Mouse (Mus musculus): ENCODE measurements at regions not wholly inside any gene's neighbourhood (a gene's known extent, or its start where the extent isn't known, plus 50 kb on each side); places are given as distances from the start of the nearest gene placed in this dataset.

GRCm38 (mm10) chr16:29837025-29837629 is 227.1 kb upstream of the Hes1 start:
- DNase-seq = no peak

DNA sequence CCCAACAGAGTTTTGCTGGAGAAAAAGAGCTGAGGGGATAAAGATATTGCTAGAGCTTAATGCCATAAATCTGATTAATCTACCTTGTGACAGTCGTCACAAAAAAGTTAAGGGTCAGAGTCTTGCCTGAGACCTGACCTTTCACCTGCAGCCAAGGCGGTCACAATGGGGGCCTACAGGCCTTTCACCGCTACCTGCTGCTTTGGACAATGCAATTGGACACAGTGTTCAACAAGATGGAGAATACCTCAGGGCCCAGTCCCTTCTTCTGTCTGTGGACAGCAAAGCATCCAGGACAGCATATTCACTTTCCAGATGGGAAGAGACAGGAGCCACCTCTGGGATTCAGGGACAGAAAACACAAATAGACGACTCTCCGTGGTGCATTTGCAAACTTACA is 226.3 kb upstream of the Hes1 start:
- DNase-seq = no peak

DNA sequence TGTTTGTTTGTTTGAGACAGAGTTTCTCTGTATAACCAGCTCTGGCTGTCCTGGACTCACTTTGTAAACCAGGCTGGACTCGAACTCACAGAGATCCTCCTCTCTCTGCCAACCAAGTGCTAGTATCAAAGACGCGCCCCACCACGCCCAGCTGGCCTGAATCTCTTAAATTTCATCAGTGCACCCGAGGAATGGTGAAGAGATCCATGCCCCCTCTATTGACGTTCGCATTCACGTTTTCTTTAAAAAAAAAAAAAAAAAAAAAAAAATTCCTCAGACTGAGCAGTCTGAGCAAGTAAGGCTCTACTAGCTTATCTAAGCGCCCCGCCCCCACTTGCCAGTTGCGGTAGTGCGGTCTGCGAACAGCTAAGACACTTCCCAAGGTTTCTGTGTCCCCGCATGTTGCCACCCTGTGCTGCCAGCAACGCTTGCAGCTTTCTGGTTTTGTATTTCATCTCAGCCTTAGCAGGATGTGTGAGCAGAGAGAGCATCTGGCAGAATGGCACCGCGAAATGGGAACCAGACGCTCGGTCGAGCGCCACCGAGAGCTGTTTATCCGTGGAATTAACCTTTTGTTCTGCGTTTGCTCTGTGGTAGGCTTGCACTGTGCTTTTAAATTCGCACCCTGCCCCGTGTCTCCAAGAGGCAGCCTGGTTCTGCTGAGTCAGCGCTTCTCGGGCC is 225.1 kb upstream of the Hes1 start:
- DNase-seq = no peak

DNA sequence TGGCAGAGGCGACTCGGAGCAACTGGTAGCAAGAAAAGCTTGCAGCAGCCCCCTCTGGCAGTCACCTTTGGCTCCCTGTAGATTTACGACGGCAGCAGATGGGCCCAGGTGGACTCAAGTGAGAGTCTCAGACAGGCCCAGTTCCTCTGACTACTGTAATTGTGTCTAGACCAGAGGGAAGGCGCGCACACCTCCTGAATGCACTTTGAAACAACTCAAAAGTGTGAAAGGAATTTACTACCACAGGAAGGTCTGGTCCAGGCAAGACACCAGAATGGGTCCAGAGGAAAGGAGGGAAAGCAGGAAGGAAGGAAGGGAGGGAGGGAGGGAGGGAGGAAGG is 224.6 kb upstream of the Hes1 start:
- DNase-seq = no peak

- DNase-seq = no peak
Measured at GRCm38 (mm10) chr16:29840412-29840811, 223.8 kb upstream of the Hes1 start.

DNA sequence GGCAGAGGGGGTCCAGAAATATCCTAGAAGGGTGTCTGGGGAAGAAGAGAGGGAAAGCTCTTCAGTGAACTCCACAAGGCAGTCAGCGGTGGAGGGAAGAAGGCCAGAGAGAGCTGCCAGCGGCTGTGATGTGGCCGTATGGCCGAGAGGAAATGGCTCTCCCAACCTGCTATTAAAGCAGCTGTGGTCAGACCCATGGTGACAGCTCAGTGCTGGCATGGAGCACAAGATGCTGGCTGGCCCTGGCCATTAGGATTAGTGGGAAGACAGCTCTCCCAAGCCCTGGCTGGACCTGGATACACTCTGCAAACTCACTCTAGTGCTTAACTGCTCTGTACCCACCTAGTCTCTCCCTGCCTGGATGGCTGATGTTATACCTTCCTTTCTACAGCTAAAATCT is 223.1 kb upstream of the Hes1 start:
- no peak for DNase-seq

- DNase-seq = no peak
Measured at GRCm38 (mm10) chr16:29842071-29842470, 222.1 kb upstream of the Hes1 start.

GRCm38 (mm10) chr16:29843490-29843889 is 220.7 kb upstream of the Hes1 start:
- DNase-seq = no peak

DNA sequence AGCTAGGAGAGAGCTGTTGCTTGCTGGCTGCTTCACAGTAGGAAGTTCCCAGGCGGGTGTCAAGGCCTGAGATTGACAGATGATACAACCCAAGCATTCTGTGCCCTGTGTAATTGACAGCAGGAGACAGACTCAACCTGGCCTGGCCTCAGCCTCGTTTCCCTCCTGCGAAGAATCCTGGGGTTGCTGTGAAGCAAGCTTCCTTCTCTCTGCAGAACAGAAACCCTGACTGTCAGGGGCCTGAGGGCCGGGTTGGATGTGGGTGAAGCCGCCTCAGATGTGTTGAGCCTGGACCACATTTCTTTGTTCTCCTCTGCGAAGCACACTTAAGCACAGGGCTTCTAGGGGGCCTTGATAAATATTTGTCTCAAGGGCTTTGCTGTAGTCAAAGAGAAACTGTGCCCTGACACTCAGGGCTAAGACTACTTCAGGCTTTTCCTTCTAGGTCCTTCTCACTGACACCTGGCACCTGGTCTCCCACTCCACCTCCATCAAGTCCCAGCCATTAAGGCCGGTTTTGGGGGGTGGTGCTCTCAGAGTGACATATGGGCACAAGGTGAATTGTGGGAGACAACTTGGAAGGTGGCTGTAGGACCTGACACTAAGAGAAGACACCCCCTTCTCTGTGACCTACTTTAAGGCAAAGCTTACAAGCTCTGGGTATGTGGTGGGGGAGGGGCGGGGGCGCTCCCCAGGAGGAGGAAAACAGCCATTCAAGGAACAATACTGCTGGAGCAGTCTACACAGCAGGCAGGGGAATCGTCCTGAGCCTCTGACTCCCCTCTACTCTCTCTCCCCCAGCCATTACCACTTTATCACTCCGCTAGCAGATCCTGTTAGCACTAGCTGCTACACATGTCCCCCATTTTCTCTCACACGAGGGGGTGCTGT is 219.2 kb upstream of the Hes1 start:
- DNase-seq = no peak

DNA sequence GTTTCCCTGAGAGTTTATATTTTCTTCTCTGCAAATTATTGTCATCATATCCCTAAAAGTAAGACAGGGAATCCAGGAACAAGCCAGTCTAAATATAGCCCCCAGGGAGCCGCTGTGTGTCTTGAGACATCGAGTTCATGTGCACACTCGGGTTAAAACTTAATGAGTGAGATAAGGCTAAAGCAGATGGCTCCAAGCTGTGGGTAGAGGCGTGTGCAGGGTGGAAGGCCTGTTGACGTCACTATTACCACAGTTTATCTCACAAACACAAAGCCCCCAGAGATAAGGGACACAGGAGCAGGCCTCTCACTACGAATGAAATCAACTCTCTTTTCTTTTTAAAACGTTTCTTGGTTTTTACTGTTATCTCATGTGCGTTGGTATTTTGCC is 218.6 kb upstream of the Hes1 start:
- no peak for DNase-seq

DNA sequence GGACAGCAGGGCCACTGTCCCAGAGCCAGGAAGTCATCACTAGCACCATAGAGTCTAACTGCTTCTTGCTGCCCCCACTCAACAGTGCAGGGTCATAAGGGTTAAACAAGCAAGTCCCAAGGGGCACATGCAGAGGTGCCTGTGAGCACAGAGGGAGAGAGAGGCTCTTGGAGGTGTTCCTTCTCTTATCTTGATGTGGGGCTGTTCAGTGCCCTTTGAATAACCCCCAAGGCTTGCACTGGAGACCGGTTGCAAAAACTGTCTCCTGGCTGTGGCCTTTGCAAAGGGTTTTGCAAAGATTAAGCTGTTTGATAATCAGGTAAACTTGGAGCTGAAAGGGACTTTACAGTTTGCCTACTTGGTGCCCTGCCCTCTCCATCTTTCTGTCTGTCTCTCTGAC is 217.1 kb upstream of the Hes1 start:
- no peak for DNase-seq

GRCm38 (mm10) chr16:29847734-29848133 is 216.4 kb upstream of the Hes1 start:
- DNase-seq = no peak

DNA sequence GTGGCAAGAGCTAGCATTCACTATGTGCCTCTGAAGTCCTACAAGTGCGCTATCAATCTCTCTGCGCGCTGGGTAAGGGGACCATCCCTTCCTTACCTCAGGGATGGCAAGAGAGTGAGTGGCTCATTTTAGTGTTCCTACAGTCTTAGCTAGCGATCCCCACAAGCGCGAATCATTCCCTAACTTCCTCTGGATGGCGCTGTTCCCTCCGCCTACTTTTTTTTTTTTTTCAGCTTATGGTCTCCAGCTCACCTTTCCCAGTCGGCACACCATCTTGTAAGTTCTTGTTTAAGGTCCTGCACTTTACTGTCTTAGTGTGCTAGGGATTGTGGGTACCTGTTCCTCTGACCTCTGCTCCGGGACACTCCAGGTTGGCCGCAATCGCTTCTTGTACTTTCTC is 215.7 kb upstream of the Hes1 start:
- no peak for DNase-seq

GRCm38 (mm10) chr16:29849511-29849910 is 214.7 kb upstream of the Hes1 start:
- DNase-seq = no peak

DNA sequence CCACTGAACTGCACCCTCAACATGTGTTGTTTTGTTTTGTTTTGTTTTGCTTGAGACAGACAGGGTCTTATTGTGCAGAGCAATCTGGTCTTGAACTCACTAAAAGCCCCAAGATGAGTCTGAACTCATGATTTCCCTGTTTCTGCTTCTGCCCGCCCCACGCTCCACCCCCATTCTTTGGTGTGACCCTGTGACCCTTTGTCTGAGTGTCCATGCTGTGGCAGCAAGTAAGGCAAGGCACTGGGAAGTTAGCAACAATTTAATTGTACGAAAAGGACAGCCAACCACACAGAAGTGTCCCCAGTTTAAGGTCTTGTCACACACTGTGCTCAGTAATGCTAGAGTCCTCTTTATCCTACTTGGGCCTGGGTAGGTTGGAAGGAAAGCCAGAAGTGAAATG is 213.6 kb upstream of the Hes1 start:
- no peak for DNase-seq

DNA sequence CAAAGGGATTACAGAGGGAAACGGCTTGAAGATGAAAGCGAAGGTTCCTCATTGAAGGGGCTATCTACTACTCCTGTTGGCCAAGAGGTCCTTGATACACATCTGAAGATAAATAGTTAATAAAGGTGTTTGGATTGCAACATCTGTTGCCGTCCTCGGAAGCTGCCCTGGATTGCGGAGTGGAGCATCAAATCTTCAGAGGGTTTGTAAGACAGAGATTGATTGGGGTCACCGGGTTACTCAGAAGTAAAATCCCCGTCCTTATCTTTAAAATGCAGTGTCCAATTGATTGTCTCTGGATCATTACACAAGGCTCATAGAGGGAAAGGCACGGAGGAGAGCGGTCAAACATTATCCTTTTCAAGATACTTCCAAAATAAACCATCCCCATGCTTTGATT is 212.4 kb upstream of the Hes1 start:
- DNase-seq = no peak

DNA sequence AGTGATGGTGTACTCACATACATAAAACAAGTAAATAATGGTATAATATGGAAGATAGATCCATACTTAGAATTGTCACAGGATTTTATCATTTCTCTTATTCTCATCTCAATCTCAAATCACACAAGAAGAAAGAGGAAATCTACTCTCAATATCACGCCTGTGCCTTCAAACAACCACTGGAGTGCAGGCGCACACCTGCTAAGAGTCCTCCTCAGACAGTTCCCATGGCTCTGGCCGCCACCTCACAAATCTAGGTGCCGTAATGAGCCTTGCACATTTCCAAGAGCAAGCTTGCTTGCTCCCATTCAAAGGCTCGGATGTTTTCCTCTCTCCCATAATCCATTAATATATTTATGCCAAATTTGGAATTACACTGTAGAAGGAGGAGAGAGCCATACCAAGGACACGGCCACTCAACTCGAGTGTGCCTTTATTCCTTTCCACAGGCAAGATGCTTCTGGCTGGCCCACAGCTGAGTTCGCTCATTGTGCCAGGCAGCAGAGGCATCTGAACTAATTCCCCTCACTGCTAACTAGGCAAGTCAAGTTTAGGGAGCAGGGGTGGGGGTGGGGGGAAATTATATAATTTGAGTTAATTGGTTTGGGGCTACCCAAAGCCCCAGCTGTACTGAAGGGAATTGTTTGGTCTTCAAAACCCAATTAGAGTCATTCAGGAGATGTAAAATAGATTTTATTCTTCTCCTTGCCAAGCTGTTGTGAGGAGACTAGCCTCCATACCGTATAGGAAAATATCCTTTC is 209.2 kb upstream of the Hes1 start:
- no peak for DNase-seq

GRCm38 (mm10) chr16:29856545-29856944 is 207.6 kb upstream of the Hes1 start:
- no peak for DNase-seq

DNA sequence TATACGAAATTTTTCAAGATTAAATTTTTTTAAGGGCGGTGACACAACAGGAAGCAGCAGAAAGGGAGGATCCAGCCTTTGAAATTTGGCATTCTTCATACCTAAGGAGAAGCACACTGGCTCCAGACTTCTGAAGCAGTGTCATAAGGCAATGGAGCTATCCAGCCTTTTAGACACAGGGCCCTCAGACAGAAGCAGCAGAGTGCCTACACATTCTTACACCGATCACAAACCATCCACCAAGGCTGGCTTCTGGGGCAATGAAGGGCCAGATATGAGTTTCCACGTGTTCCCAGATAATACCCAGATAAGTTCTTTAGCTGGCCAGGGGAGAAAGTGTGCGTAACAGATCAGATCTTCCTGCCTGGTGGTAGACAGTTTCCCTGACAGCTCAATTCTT is 205.5 kb upstream of the Hes1 start:
- DNase-seq = no peak

DNA sequence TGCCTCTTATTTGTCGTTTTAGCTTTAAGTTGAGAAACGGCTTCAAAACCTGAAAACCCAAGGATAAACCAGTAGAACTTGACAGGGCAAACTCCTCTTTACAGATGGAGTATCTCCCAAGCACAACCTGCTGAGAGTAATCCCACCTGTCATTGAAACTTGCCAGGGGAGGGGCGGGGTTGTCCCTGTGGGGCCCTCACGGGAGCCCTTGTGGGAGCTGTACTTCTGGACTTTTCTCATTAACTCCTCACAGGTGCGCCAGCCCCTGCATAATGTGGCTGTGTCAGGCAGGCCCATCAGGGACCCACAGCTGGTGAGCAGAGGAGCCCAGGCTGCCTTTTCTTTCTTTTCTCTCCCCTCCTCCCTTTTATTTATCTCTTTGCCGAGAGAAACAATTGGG is 203.9 kb upstream of the Hes1 start:
- no peak for DNase-seq

- DNase-seq = no peak
Measured at GRCm38 (mm10) chr16:29861056-29861455, 203.1 kb upstream of the Hes1 start.

DNA sequence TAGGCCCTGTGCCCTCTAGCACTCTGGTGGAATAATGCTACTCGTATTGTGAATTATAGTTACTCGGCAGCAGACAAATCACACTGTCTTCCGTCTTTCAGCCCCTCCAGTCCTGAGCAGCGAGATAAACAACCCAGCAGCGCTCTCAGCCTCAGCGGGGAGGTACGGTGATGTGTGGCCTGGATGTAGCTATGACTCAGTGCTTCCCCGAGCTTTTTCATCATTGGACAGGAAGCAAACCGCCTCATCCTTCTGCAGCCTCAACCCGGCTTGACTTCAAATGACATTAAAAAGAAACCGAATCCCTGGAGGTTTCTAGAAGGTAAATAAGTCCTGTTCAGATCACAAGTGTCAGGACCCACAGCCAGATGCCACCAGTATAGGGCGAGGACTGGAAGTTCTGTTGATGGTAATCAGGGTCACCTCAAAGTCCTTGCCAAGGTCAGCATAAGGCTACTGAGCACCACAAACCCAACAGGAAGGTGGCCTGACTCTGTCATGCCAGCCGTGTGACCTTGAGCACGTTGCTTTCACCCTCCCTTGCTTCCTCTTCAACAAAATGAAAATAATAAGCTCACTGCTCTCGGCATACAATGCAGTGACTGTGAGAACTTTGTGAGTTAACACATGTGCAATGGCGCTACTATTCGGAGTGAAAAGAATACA is 199.0 kb upstream of the Hes1 start:
- DNase-seq = peak; percentile 17

DNA sequence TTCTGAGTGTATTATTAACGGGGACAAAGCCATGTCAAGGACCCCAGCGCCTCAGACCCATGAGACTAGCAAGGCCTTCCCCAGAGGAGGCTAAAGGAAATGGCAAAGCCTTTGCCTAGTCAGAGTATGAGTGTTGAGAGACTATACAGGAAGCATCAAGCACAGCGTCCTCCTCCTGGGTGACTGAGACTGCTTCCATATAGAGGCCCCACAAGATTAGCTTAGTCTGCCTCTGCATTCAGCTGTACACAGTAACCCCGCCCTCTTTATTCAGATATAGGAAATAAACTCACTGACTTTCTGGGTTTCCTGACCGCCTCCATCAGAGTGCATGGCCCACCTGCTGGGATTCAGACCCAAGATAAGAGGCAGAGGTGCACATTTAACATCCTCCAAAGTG is 192.8 kb upstream of the Hes1 start:
- DNase-seq = no peak
